Mouse (Mus musculus) C2C12 (cell line): ENCODE data around the gene Ctdnep1. TPM values are rescaled to one million over a fixed set of nuclear protein-coding genes. Genes with fewer than 3 reads are reported as not detected.

Experiments used
- H3K27me3 ChIP-seq: one replicate; pipeline ENCODE4 v1.6.1; 2011; ENCODE audit not compliant: control insufficient read depth, insufficient read depth, insufficient read length
- H3K36me3 ChIP-seq: one replicate; pipeline ENCODE4 v1.6.1; 2011; ENCODE audit not compliant: control insufficient read depth, insufficient read depth
- H3K4me3 ChIP-seq: one replicate; pipeline ENCODE4 v1.5.1; 2011; ENCODE audit warnings: mild to moderate bottlenecking, control low read depth; ENCODE audit not compliant: poor library complexity, insufficient read depth, severe bottlenecking
- H3K79me2 ChIP-seq: one replicate; pipeline ENCODE4 v1.6.1; 2011; ENCODE audit not compliant: control insufficient read depth, insufficient read depth
- H3K79me3 ChIP-seq: one replicate; pipeline ENCODE4 v1.6.1; 2011; ENCODE audit warnings: low read depth, control low read depth
- H3ac ChIP-seq: one replicate; pipeline ENCODE3; 2011; ENCODE audit warnings: low read depth; ENCODE audit not compliant: control insufficient read depth, insufficient read length
- CEBPB ChIP-seq: IDR thresholded peaks from one replicate; pipeline ENCODE4 v1.6.1; 2011; ENCODE audit warnings: low read depth, mild to moderate bottlenecking, control low read depth, moderate library complexity
- CTCF ChIP-seq: IDR thresholded peaks from one replicate; pipeline ENCODE4 v1.5.1; 2011; ENCODE audit not compliant: control insufficient read depth, insufficient read depth, insufficient read length
- FOSL1 ChIP-seq: IDR thresholded peaks from one replicate; pipeline ENCODE4 v1.8.0; 2011; ENCODE audit warnings: mild to moderate bottlenecking, low read length; ENCODE audit not compliant: poor library complexity, insufficient read depth, severe bottlenecking
- MAX ChIP-seq: IDR thresholded peaks from one replicate; pipeline ENCODE4 v1.6.1; 2011; ENCODE audit warnings: mild to moderate bottlenecking, control low read depth
- MYOD1 ChIP-seq: IDR thresholded peaks from one replicate; pipeline ENCODE4 v1.6.1; 2011; ENCODE audit warnings: low read depth; ENCODE audit not compliant: control insufficient read depth, insufficient read length
- MYOG ChIP-seq: IDR thresholded peaks from one replicate; pipeline ENCODE4 v1.6.1; 2011; ENCODE audit not compliant: control insufficient read depth, insufficient read length; ENCODE audit errors: extremely low read depth
- USF1 ChIP-seq: IDR thresholded peaks from one replicate; pipeline ENCODE4 v1.6.1; 2011; ENCODE audit warnings: low read depth, mild to moderate bottlenecking, control low read depth, moderate library complexity
- polyA plus RNA-seq: library from polyadenylated mRNA; unstranded; fragments of >200 nt; fragmentation: generic; extraction: Trizol; gene quantifications from one replicate; pipeline ENCODE4 v1.2.1, GENCODE M21; 2012; ENCODE audit warnings: missing spikeins

Gene Ctdnep1
- polyA plus RNA-seq, 1 experiment: 141 TPM

DNA sequence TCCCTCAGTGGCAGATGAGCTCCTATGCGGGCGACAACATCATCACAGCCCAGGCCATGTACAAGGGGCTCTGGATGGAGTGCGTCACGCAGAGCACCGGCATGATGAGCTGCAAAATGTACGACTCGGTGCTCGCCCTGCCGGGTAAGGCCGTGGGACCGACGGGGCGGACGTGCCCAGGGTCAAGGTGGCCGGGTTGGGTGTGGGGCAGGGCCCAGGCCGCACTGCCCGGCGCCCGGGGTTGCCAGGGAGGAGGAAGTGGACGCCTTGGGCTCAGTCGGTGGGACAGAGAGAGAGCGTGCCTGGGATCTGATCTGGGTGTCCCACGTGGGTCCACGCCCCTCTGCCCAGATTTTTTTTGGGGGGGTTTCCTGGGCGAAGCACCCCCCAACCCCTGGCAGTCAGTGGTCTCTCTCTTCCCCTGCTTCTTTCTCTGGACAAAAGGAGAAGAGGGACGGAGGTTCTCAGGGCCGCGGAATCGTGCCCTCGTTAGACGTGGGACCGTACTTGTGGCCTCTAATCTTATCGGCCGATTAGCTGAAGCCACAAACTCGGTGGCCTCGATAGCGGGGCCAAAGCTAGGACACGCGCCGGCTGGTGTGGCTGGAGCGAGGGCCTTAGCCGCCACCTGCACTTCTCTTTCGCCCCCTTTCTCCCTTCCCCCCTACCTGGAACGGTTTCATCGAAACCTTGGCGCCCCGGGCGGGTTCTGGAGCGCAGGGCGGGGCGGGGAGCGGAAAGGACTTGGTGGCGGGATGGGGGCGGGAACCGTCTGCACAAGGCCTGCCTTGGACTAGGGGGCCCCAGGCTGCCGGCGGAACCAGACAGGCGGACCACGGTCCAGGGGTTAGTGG, 14.7 kb upstream of the Ctdnep1 start:
- H3K36me3 ChIP-seq: peaks cover 27% of the 10 kb centered on the region
- H3ac ChIP-seq: no peak overlapping the region
- TF ChIP-seq FOSL1 (no peak), MYOG (no peak), CTCF (no peak), MYOD1 (no peak), CEBPB (no peak), MAX (no peak), USF1 (no peak)
- no peaks in the 10 kb centered on the region for H3K79me3 ChIP-seq
- no peaks in the 10 kb centered on the region for H3K79me2 ChIP-seq
- peaks cover 27% of the 10 kb centered on the region for H3K27me3 ChIP-seq
- no peak overlapping the region for H3K4me3 ChIP-seq

- Histone ChIP-seq H3ac (no peak overlapping the region), H3K27me3 (peaks cover 24% of the 10 kb centered on the region), H3K4me3 (no peak overlapping the region)
Measured at GRCm38 (mm10) chr11:69966860-69967517, 14.0 kb upstream of the Ctdnep1 start.

GRCm38 (mm10) chr11:69968793-69969192, 12.2 kb upstream of the Ctdnep1 start:
- TF ChIP-seq MAX: no peak
- TF ChIP-seq MYOD1: no peak
- TF ChIP-seq USF1: no peak
- TF ChIP-seq FOSL1: no peak
- no peak for TF ChIP-seq MYOG
- H3ac ChIP-seq: no peak overlapping the region
- H3K79me3 ChIP-seq: no peaks in the 10 kb centered on the region
- H3K27me3 ChIP-seq: peaks cover 17% of the 10 kb centered on the region
- no peaks in the 10 kb centered on the region for H3K79me2 ChIP-seq
- H3K4me3 ChIP-seq: no peak overlapping the region
- peaks cover 50% of the 10 kb centered on the region for H3K36me3 ChIP-seq

More at GRCm38 (mm10) chr11:69966860-69967517, 14.0 kb upstream of the Ctdnep1 start:
- TF ChIP-seq CEBPB (no peak), MYOD1 (no peak), MAX (no peak)
- Histone ChIP-seq H3K79me3 (no peaks in the 10 kb centered on the region), H3K79me2 (no peaks in the 10 kb centered on the region), H3K36me3 (peaks cover 32% of the 10 kb centered on the region)

DNA sequence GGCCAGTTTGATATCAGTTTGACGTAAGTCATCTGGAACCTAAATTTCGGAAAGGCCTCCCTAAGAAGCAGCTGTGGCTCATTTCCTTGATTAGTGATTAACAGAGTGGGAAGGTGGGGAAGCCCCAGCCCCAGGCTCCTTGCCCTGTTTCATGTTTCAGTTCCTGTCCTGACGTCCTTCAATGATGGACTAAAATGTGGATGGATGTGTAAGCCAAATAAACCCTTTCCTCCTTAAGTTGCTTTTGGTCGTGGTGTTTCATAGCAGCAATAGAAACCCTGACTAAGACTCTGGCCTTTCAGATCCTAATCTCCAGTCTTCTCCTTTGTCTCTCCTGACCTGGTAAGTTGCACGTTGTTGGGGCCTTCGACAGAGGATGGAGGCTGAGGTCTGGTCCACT, 10.7 kb upstream of the Ctdnep1 start:
- peaks cover 65% of the 10 kb centered on the region for H3K36me3 ChIP-seq
- no peak for TF ChIP-seq MAX
- no peak for TF ChIP-seq CEBPB
- TF ChIP-seq FOSL1: no peak
- no peak for TF ChIP-seq USF1
- no peak for TF ChIP-seq CTCF
- no peak for TF ChIP-seq MYOD1
- TF ChIP-seq MYOG: no peak

GRCm38 (mm10) chr11:69970775-69971174, 10.2 kb upstream of the Ctdnep1 start:
- TF ChIP-seq USF1 (no peak), MYOG (no peak), CEBPB (no peak), MYOD1 (no peak), CTCF (no peak), FOSL1 (no peak), MAX (no peak)
- Histone ChIP-seq H3ac (no peak overlapping the region), H3K79me3 (no peaks in the 10 kb centered on the region), H3K79me2 (no peaks in the 10 kb centered on the region), H3K4me3 (no peak overlapping the region), H3K36me3 (peaks cover 69% of the 10 kb centered on the region), H3K27me3 (peaks cover 7% of the 10 kb centered on the region)

More for the DNA sequence above, 10.7 kb upstream of the Ctdnep1 start:
- Histone ChIP-seq H3K27me3 (peaks cover 10% of the 10 kb centered on the region), H3ac (no peak overlapping the region), H3K79me3 (no peaks in the 10 kb centered on the region), H3K79me2 (no peaks in the 10 kb centered on the region), H3K4me3 (no peak overlapping the region)
